Mouse (Mus musculus): Measurements from ENCODE around the gene Cox5b.

Gene Cox5b

DNA sequence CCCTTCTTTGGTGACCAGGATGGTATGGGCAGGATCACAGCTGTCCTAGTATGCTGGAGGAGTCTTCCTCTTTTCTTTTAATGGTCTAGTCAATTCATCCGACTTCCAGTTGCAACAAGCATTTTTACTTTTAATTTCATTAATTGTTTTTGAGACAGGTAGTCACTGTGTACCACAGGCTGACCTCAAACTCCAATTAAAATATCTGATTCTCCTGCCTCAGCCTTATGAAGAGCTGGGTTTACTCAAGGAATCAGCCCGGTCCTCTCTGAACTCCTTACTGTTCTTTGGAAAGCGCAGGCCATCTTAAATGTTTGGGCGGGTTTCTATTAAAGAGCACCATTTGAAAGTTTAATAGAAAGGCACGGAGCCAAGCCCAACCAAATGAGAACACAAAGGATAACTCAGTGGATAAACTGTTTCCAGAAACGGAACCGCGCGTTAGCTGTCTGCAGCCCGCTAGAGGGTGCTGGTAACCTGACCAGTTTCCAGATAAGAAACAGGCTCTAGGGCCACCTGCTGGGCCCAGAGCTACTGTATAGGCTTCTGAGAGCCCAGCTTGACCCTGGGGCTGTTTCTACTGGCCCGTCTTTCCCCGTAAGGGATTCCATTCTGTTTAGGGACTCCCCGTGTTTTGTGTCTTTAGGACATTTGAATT lies 7.3 kb upstream of the Cox5b start:
- DNase-seq (ENCODE audit: low spot score in 2 of 2), result peak; percentile 52 to 75

- DNase-seq (ENCODE audit: low spot score in 2 of 2), result no peak
Observed at GRCm38 (mm10) chr1:36690671-36691235, 496 bp upstream of the Cox5b start.

DNA sequence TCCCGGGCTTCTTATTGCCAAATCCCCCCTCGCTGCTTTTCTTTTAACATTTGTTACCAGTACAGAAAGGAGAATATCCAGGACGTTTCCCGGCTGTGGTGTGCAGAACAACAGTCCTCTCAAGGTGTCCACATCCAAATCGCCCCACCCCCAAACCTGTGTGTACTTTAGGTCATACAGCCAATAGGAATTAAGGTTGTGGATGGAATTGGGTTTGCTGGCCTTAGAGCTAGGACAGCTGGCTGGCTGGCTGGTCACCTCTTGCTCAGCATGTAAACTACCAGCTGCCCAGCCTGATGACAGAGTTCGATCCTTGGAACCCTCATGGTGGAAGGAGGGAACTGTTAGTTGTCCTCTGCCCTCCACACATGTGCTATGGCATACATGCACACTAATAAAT lies 3.6 kb downstream of the Cox5b start:
- DNase-seq (ENCODE audit: low spot score in 2 of 2), result no peak

- no peak for DNase-seq (ENCODE audit: low spot score in 2 of 2)
Observed at GRCm38 (mm10) chr1:36696411-36696810, 5.2 kb downstream of the Cox5b start.

DNA sequence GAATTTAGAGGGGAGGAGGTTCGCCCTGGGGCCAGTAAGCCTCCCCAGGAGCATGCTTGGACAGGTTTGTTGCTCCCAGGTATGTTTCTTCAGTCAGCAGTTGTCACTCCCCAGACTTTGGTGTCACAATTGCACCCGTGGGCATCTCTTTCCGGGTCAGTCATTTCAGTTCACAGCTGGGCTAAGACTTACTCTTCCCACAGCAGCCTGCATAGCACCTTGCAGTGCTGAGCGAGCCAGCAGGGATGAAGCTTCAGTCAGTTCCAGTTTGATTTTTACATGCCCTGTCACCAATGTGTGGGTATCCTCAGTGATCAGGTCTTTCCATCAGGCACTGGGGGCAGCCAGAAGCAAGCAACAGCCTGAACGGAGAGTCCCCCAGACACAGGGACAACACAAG lies 5.8 kb downstream of the Cox5b start:
- no peak for DNase-seq (ENCODE audit: low spot score in 2 of 2)

GRCm38 (mm10) chr1:36707166-36707565 lies 15.9 kb downstream of the Cox5b start:
- no peak for DNase-seq (ENCODE audit: low spot score in 2 of 2)

DNA sequence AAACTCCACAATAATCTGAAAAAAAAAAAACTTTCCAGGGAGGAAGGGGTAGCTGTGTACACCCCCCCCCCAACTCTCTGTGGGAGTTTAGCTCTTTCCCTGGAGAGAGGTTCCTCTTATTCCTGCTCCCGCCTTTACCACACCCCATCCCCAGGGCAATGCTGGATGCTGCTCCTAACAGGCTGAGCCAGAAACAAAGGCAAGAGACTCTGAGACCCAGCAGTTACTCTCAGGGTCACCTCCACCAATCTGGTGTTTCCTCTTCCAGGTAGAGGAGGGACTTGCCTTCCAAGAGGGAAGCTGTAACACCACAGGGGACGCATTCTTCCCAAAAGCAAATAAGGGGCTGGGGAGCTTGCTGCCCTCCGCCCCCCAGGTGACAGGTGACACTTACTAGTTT lies 16.5 kb downstream of the Cox5b start:
- DNase-seq (ENCODE audit: low spot score in 2 of 2), result no peak

DNA sequence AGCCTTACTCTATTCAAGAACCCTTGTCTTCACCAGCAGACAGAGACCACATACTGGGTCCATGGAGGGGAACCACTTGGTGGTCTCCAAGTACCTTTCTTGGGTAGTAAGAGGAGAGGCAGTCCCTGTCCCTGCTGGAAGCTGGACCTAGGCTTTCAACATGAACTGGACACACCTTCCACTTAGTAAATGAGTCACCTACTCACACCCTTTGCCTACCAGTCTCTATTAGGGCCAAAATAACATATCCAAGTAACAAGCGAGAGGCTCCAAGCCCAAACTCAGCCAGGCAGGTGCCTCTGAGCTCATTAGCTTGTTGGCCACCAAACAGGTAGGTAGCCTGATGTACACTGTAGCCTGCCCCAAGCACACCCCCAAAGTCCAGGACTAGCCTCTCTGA lies 17.4 kb downstream of the Cox5b start:
- DNase-seq (ENCODE audit: low spot score in 2 of 2), result peak in 1 of 2 experiments; percentile 20

DNA sequence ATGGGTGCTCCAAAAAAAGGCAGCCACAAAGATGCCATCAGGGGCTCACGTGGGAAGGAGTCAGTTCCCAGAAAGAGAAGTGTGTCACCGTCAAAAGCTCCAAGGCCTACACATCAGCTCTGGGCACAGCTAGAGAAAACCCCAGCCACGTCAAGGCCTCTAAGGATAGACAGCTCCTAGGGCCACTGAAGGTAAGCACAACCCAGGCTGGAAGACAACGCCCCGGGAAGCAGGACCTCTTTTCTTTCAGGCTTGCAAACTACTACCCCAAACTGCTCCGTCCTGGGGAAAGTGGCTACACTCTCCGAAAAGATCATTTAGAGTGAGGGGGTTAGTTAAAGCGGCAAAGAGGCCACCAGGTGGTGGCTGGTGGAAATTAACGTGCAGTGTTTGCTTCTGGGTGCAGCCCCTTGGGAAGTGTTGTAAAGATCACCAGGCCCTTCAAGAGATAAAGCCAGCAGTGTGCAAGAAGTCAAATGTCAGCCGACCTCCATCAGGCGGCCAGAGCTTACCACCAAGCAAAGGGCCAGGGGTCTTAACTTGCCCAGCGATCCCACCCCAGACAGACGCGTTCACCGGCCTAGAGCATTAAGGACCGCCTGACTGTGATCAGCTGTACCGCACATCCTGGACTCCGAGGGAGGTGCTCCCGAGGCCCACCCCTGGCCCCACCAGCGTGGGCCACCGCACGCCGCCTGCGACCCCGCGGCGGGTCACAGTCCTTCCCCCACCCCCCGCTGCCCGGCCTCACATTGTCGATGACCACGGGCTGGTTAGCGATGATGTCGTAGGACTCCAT lies 18.0 kb downstream of the Cox5b start:
- DNase-seq (ENCODE audit: low spot score in 2 of 2), result peak in 1 of 2 experiments; percentile 16

DNA sequence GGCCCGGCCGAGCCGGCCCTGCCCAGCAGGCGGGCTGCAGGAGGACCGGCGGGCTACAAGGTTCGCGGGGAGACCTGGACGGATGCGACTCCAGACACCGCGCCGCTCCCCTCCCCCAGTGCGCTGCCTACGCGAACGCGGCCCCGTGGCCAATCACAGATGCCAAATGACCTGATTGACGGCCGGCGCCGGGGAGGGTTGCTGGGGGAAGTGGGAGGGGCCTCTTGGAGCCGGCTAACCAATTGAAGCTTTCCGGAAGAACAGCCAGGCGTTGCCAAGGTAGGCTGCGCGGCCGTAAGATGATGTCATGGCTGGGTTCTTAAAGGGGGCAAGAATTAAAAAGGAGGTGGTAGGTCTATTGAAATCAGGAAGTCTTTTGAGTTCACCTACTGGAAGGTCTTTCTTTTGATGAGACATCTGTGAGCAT lies 18.6 kb downstream of the Cox5b start, which contains the start of gene 4933424G06Rik:
TSS of gene 4933424G06Rik (plus strand) at position 296 of the 427 bp plus-strand sequence.
- DNase-seq (ENCODE audit: low spot score in 2 of 2), result peak; percentile 93 to 97

- no peak for DNase-seq (ENCODE audit: low spot score in 2 of 2)
Observed at GRCm38 (mm10) chr1:36711104-36711503, 19.9 kb downstream of the Cox5b start.

DNA sequence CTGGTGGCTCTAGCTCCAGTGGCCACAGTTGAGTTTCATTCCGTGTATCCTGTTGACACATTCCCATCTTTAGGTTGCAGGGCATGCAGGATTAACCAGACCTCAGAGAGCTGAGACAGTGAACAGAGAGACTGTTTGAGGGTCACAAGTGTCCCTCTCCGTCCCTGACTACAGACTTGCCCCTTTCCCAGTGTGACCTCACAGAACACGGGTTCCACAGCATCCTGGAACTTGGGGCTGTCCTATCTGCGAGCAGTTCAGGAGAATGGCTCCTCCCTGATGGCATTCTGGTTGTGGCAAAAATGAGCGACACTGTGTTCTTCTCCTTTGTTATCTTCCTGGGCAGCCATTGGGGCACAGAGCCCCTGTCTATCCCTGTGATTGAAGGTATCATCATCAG lies 23.1 kb downstream of the Cox5b start, which contains the start of gene Actr1b:
TSS of gene Actr1b (minus strand) at position 112 of the 400 bp plus-strand sequence.
- no peak for DNase-seq (ENCODE audit: low spot score in 2 of 2)

- DNase-seq (ENCODE audit: low spot score in 2 of 2), result no peak
Observed at GRCm38 (mm10) chr1:36718786-36719185, 27.5 kb downstream of the Cox5b start.

GRCm38 (mm10) chr1:36723146-36724056 lies 32.2 kb downstream of the Cox5b start:
- no peak for DNase-seq (ENCODE audit: low spot score in 2 of 2)

DNA sequence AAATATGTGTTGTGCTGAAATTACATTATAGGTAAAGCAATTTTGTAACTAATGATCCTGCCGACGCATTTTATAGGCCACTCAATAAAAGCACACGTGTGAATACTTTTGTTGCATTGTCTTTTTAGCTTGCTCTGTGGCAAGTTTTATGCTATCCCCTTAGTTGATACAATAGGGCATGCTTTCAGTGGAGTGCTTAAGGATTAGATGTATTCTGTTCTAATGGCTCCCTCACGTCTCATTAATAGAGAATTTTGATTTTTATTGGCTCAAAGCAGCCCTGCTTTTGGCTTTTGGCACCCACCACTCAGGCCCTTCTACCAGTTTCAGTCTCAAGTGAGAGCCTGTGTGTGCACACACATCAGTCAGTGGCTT lies 32.8 kb downstream of the Cox5b start:
- no peak for DNase-seq (ENCODE audit: low spot score in 2 of 2)

- DNase-seq (ENCODE audit: low spot score in 2 of 2), result peak; percentile 35 to 66
Observed at GRCm38 (mm10) chr1:36737300-36737699, 46.1 kb downstream of the Cox5b start.

GRCm38 (mm10) chr1:36739231-36739630 lies 48.0 kb downstream of the Cox5b start:
- DNase-seq (ENCODE audit: low spot score in 2 of 2), result no peak

DNA sequence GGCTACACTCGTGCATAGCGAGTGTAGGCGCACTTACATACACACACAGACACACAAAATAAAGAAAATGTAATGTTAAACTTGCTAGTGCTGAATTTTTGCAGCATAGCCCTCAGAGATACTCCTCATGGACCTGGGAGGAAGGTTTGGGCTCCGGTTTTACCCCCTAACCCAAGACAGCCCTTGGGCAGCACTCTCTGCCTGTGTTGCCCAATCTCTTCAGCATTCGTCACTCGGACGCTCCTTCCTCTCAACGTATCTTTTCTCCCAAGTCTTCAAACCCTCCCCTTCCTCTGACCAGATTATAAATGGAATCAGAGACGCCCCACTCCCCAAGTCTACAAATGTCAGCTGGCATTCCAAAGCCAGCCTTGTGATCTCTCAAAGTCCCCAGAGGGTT lies 51.8 kb downstream of the Cox5b start:
- no peak for DNase-seq (ENCODE audit: low spot score in 2 of 2)

Measured in urinary bladder, adult 18-20 months (tissue).